Mouse (Mus musculus): ENCODE results near the gene Atp6v1c2. TPM values are rescaled to one million over a fixed set of nuclear protein-coding genes. Genes with fewer than 3 reads are reported as not detected.

Atp6v1c2 gene
- polyA plus RNA-seq (2015; fragmentation: Nextera tagmentation; extraction: Ambion mirVana), result 6.5 and 8.7 TPM in 2 replicates

DNA sequence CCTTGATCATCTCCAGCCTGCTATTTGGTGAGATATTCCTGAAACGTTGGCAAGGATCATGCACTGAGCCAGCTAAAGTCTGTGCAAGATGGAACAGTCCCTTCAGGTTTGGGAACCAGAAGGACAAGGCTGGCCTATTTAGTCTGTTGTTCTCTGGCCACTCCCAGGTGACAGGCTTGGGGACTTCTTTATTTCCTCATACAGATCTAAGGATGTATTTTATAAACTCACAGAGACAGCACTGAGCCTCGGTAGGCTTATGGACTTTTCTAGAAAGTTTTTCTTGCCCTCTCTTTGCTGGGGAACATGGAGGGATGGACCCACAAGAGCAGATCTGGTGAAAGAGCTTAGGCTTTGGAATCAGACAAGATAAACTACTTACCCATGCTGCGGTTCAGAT lies at the start of gene Atp6v1c2:
TSS of gene Atp6v1c2 (minus strand) at position 101 of the 400 bp plus-strand sequence.
- Histone ChIP-seq H3K27me3 (peaks cover 19% of the 10 kb centered on the region), H3K4me3 (replicated peaks) (no peak within 1 kb of the TSS), H3K4me1 (peaks cover 9% of the 10 kb centered on the region), H3K4me2 (replicated peaks) (no peak within 1 kb of the TSS), H3K9me3 (replicated peaks) (no peaks in the 10 kb centered on the region), H3K36me3 (no peaks in the 10 kb centered on the region), H3K27ac (replicated peaks) (no peak within 1 kb of the TSS), H3K9ac (no peak within 1 kb of the TSS)
- WGBS, result 60% methylated on average over 3 of the region's 3 CpGs
- no peak for ATAC-seq (ENCODE audit: insufficient number of reproducible peaks, low FRiP score, low TSS enrichment, low read depth)

DNA sequence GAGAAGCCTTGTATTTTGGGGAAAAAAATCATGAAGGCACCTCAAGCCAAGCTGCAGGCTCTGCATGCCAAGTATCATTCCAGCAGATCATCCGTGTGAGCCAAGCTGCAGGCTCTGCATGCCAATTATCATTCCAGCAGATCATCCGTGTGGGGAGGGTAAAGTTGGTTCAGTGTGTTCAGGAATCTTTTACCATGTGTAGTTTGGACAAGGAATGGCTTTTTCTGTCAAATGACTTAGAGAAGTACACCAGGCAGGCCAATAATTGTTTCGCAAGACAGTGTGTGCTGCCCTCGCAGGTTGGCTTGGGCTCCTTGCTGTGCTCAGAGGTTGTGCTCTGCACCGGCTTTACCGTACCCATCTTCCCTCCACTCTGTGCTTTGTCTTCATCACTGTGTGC lies 47.4 kb upstream of the Atp6v1c2 start:
- Histone ChIP-seq H3K4me3 (replicated peaks) (no peak overlapping the region), H3K9ac (no peak overlapping the region), H3K4me2 (replicated peaks) (no peak overlapping the region), H3K9me3 (replicated peaks) (no peaks in the 10 kb centered on the region), H3K36me3 (peaks cover 74% of the 10 kb centered on the region), H3K27ac (replicated peaks) (no peak overlapping the region), H3K4me1 (no peaks in the 10 kb centered on the region), H3K27me3 (no peaks in the 10 kb centered on the region)
- WGBS, result 75% methylated on average over 6 of the region's 6 CpGs
- ATAC-seq (ENCODE audit: insufficient number of reproducible peaks, low FRiP score, low TSS enrichment, low read depth), result no peak

DNA sequence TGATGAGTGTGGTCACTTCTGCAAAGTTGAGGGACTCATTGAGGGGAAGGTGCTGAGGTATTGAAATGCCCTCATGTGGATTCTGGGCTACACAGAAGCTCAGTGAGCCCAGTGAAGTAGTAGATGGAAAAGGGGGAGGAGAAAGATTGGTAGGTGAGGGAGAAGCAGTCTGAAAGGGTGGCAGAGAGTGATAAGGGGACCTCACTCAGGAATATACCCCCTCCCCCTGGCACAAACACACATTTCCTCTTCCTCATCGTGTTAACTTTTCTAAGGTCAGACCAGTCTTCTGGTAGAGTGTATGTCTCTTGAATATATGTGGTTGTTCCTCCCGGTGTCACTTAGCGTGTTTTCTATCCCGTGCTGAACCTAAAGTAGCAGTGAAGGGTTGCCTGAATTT lies 46.1 kb upstream of the Atp6v1c2 start:
- H3K36me3 ChIP-seq, result peaks cover 77% of the 10 kb centered on the region
- no peak for ATAC-seq (ENCODE audit: insufficient number of reproducible peaks, low FRiP score, low TSS enrichment, low read depth)
- H3K9ac ChIP-seq, result no peak overlapping the region
- no peak overlapping the region for H3K4me3 ChIP-seq (replicated peaks)
- 89% methylated on average over 4 of the region's 4 CpGs for WGBS
- no peak overlapping the region for H3K4me2 ChIP-seq (replicated peaks)
- no peaks in the 10 kb centered on the region for H3K27me3 ChIP-seq
- no peaks in the 10 kb centered on the region for H3K4me1 ChIP-seq
- no peak overlapping the region for H3K27ac ChIP-seq (replicated peaks)
- H3K9me3 ChIP-seq (replicated peaks), result no peaks in the 10 kb centered on the region

DNA sequence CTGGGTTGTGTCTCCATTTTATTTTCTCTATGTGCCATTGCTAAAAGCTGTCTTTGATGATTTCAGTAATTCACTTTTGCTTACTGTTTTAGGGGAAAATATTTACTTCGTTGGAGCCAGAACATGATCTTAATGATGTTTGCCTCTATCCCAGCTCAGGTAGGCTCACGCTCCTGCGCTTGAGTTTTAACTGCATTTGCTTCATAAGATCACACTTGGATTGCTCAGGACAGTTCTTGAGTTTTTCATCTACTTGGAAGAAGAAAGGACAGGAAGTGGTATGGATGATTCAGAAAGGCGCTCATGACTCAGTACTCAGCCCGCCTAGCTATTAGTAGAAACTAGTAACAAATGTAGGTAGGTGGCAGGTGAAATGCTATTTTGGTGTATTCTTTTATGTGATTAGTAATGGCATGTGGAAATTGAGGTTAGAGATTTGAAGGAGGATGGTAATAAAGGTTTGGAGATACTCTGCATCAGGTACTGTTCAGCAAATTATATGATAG lies 44.4 kb upstream of the Atp6v1c2 start:
- Histone ChIP-seq H3K9me3 (replicated peaks) (no peaks in the 10 kb centered on the region), H3K27me3 (no peaks in the 10 kb centered on the region), H3K27ac (replicated peaks) (no peak overlapping the region), H3K4me1 (no peaks in the 10 kb centered on the region), H3K4me3 (replicated peaks) (no peak overlapping the region), H3K4me2 (replicated peaks) (no peak overlapping the region), H3K9ac (no peak overlapping the region), H3K36me3 (peaks cover 82% of the 10 kb centered on the region)
- WGBS, result 98% methylated on average over 5 of the region's 5 CpGs
- ATAC-seq (ENCODE audit: insufficient number of reproducible peaks, low FRiP score, low TSS enrichment, low read depth), result no peak

DNA sequence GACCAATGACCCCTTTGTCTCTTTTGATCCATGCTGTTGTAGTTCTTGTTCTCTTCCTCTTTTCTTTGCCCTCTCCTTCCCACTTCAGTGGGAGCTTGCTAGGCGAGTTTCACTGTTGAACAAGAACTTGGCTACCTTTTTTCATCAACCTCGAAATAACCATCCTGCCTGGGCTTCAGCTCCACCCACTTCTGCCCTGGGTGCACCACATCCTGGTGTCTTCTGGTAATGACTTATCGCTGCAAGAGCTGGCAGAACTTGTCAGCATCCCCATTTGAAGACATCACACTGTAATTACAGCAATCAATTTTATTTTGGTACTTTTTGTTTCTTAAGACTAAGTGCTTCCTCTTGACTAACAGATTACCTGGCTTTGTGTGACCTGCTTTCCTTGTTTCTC lies 43.5 kb upstream of the Atp6v1c2 start:
- Histone ChIP-seq H3K4me1 (no peaks in the 10 kb centered on the region), H3K9ac (no peak overlapping the region), H3K27ac (replicated peaks) (no peak overlapping the region), H3K4me2 (replicated peaks) (no peak overlapping the region), H3K9me3 (replicated peaks) (no peaks in the 10 kb centered on the region), H3K36me3 (peaks cover 80% of the 10 kb centered on the region), H3K4me3 (replicated peaks) (no peak overlapping the region), H3K27me3 (no peaks in the 10 kb centered on the region)
- no peak for ATAC-seq (ENCODE audit: insufficient number of reproducible peaks, low FRiP score, low TSS enrichment, low read depth)
- 77% methylated on average over 3 of the region's 3 CpGs for whole genome bisulfite sequencing

DNA sequence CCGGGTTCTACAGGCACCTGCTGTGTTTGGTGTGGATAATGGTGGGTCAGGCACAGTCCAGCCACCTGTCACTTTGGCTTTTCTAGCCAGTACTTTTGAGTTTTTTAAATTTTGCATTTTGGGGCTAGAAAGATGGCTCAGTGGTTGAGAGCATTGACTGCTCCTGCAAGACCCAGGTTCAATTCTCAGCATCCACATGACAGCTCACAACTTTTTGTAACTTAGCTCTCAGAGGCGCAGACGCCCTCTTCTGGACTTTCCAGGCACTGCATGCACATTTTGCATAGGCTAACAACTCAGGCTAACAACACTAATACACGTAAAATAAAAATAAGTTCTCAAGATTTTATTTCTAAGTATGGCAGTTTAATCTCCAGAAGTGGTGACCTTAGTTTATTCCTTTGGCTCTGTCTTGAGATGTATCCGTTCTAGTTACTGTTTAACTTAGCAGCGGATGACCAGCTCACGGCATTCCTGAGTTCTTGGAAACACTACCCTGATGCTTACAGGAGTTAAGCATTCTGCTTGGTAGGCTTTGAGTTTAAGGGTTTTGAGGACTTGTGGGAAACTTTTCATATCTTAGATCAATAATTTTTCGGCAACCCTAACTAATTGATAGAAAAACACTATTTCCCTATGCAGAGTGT lies 42.6 kb upstream of the Atp6v1c2 start:
- 86% methylated on average over 8 of the region's 8 CpGs for WGBS
- peaks cover 71% of the 10 kb centered on the region for H3K36me3 ChIP-seq
- H3K4me2 ChIP-seq (replicated peaks), result no peak overlapping the region
- H3K9ac ChIP-seq, result no peak overlapping the region
- no peak overlapping the region for H3K27ac ChIP-seq (replicated peaks)
- H3K9me3 ChIP-seq (replicated peaks), result no peaks in the 10 kb centered on the region
- H3K4me1 ChIP-seq, result no peaks in the 10 kb centered on the region
- ATAC-seq (ENCODE audit: insufficient number of reproducible peaks, low FRiP score, low TSS enrichment, low read depth), result no peak
- H3K27me3 ChIP-seq, result no peaks in the 10 kb centered on the region
- no peak overlapping the region for H3K4me3 ChIP-seq (replicated peaks)

DNA sequence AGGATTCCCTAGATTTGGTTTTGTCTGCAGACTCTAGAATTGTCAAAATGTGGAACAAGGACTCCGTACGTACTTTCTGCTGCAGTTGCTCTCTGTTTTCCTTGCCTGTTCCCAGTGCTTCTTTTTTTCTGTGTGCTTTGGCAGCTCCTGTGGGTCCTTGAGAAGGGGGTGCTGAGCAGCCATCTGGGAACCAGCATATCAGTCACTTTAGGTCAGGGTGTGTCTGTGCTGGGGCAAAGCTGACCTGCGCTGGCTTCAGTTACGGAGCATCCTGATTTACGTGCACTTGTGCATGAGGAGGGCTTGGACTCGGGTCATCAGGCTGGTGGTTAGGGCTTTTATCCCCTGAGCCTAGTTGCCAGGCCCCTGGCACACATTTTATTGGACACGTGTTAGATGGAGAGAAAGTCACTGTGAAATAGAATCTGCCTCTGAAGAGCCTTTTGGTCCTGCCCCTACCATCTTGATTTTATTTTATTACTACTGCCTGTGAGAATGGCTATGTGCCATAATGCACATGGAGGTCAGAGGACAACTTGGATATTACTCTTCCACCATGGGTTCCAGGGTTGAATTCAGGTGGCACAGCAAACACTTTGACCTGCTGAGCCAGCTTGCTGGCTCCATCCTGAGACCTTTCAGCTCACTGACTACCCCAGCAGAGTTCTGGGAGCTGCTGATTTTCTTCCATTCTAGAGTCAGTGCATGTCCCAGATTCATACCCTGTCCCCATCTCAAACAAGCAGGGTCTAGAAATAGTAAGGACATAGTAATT lies 40.6 kb upstream of the Atp6v1c2 start:
- no peak for ATAC-seq (ENCODE audit: insufficient number of reproducible peaks, low FRiP score, low TSS enrichment, low read depth)
- Histone ChIP-seq H3K27ac (replicated peaks) (no peak overlapping the region), H3K4me1 (no peaks in the 10 kb centered on the region), H3K27me3 (no peaks in the 10 kb centered on the region), H3K4me2 (replicated peaks) (no peak overlapping the region), H3K36me3 (peaks cover 63% of the 10 kb centered on the region), H3K9me3 (replicated peaks) (no peaks in the 10 kb centered on the region), H3K9ac (no peak overlapping the region), H3K4me3 (replicated peaks) (no peak overlapping the region)
- whole genome bisulfite sequencing, result 94% methylated on average over 7 of the region's 7 CpGs

DNA sequence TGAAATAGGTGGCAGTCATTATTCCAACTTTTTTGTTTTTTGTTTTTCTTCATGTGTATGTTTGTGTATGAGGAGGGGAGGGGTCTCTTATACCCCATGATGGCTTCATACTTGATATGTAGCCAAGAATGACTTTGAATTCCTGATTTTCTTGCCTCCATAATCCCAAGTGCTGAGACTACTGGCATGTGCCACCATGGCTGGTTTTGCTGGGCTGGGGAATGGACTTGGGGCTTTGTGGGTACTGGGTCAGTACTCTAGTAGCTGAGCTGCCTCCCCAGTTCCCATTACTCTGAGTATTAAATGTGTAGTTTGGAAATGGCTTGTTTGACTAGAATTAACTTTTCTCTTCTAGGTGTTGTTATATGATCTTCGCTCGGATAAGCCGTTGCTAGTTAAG lies 40.0 kb upstream of the Atp6v1c2 start:
- ATAC-seq (ENCODE audit: insufficient number of reproducible peaks, low FRiP score, low TSS enrichment, low read depth), result no peak
- Histone ChIP-seq H3K4me2 (replicated peaks) (no peak overlapping the region), H3K36me3 (peaks cover 64% of the 10 kb centered on the region), H3K27me3 (no peaks in the 10 kb centered on the region), H3K4me3 (replicated peaks) (no peak overlapping the region), H3K4me1 (no peaks in the 10 kb centered on the region), H3K27ac (replicated peaks) (no peak overlapping the region), H3K9me3 (replicated peaks) (no peaks in the 10 kb centered on the region), H3K9ac (no peak overlapping the region)
- WGBS, result 91% methylated on average over 3 of the region's 3 CpGs

DNA sequence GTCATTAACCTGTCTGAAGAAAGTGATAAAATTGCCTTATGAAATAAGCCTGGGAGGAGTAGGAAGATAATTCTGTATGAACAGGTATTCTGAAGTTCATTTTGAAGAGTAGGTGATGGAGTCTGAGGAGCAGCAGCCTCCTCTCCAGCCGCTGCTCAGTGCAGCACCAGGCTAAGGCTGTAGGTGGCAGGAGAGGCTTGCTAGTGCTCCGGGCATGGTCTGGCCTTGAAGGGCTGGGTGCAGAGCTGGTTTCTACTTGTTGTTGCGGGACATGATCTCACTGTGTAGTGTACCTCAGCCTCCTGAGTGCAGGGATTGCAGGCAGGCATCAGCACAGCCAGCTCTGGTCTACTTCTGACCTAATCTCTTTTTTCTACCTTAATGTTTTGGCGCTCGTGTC lies 37.8 kb upstream of the Atp6v1c2 start:
- H3K36me3 ChIP-seq, result peaks cover 65% of the 10 kb centered on the region
- WGBS, result 70% methylated on average over 5 of the region's 5 CpGs
- no peak for ATAC-seq (ENCODE audit: insufficient number of reproducible peaks, low FRiP score, low TSS enrichment, low read depth)

DNA sequence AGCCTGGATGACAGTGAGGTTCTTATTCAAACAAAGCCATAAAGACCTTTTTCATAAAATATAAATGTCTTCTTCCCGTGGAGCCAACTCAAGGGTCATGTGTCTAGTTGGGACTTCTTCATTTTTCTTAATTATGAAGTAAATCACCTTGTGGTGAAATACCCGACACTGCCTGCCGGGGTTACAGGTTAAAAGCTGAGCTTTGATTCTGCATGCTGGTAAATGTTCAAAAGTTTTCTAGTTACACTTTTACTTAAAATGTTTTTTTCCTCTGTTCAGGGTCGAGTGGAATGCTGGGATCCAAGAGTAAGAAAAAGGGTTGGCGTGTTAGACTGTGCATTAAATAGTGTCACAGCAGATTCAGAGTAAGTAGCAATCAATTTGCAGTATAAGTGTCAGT lies 33.2 kb upstream of the Atp6v1c2 start:
- H3K9ac ChIP-seq, result no peak overlapping the region
- H3K4me2 ChIP-seq (replicated peaks), result no peak overlapping the region
- no peak overlapping the region for H3K4me3 ChIP-seq (replicated peaks)
- no peak for ATAC-seq (ENCODE audit: insufficient number of reproducible peaks, low FRiP score, low TSS enrichment, low read depth)
- H3K27me3 ChIP-seq, result no peaks in the 10 kb centered on the region
- no peaks in the 10 kb centered on the region for H3K4me1 ChIP-seq
- WGBS, result 93% methylated on average over 5 of the region's 5 CpGs
- H3K9me3 ChIP-seq (replicated peaks), result no peaks in the 10 kb centered on the region
- peaks cover 66% of the 10 kb centered on the region for H3K36me3 ChIP-seq
- no peak overlapping the region for H3K27ac ChIP-seq (replicated peaks)

More for the DNA sequence above, 37.8 kb upstream of the Atp6v1c2 start:
- H3K4me2 ChIP-seq (replicated peaks), result no peak overlapping the region
- H3K9ac ChIP-seq, result no peak overlapping the region
- H3K9me3 ChIP-seq (replicated peaks), result no peaks in the 10 kb centered on the region
- H3K27ac ChIP-seq (replicated peaks), result no peak overlapping the region
- no peaks in the 10 kb centered on the region for H3K4me1 ChIP-seq
- no peak overlapping the region for H3K4me3 ChIP-seq (replicated peaks)
- no peaks in the 10 kb centered on the region for H3K27me3 ChIP-seq

DNA sequence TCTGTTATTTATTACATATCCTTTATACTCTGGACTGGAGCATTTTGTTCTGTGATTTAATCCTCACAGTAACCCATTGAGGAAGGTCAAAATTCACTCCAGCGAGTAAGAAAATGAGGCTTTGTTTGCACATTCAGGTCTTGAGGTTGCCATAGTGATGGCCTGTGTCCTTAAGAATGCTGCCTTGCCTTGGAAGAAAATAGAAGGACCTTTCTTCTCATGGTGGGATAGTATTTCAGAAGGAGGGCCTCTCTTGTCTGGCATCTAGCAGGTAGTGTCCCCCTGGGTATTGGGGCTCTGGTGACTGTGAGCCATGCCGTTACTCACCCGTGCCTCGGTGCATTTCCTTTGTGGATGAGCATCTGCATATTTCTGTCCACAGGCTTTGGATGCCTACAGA lies 31.5 kb upstream of the Atp6v1c2 start:
- no peak for ATAC-seq (ENCODE audit: insufficient number of reproducible peaks, low FRiP score, low TSS enrichment, low read depth)
- no peak overlapping the region for H3K27ac ChIP-seq (replicated peaks)
- H3K9ac ChIP-seq, result no peak overlapping the region
- H3K27me3 ChIP-seq, result no peaks in the 10 kb centered on the region
- WGBS, result 45% methylated on average over 4 of the region's 4 CpGs
- H3K9me3 ChIP-seq (replicated peaks), result no peaks in the 10 kb centered on the region
- H3K4me1 ChIP-seq, result no peaks in the 10 kb centered on the region
- no peak overlapping the region for H3K4me2 ChIP-seq (replicated peaks)
- no peak overlapping the region for H3K4me3 ChIP-seq (replicated peaks)
- H3K36me3 ChIP-seq, result peaks cover 74% of the 10 kb centered on the region

Measured in embryonic facial prominence, embryonic 15.5 days (tissue).